Mouse (Mus musculus) CD4-positive, CD25-positive, alpha-beta regulatory T cell, adult 4 months (primary cell): ENCODE results near the gene Tceanc2. TPM values are rescaled to one million over a fixed set of nuclear protein-coding genes. Genes with fewer than 3 reads are reported as not detected.

Source experiments
- polyA plus RNA-seq, 2 experiments: library from polyadenylated mRNA; unstranded; fragments of 100-300 nt; shearing (Covaris generic); gene quantifications; one replicate each; pipeline ENCODE4 v1.2.1; 2017

Gene Tceanc2
- polyA plus RNA-seq, 2 experiments from 2014 or later, result 19.4 to 19.8 TPM

Other genes with a start within 250 kb of the Tceanc2 start
- gene Mrpl37, start 112.2 kb downstream of the Tceanc2 start, polyA plus RNA-seq, result 10 to 100 TPM; 46.4 to 48.2 TPM
- 10 to 100 TPM in 1 of 2 experiments, 1 to 10 TPM in 1; 7.1 to 15.3 TPM for gene Cyb5rl, start 112.1 kb downstream of the Tceanc2 start, polyA plus RNA-seq
- not detected for gene Cdcp2, start 82.2 kb downstream of the Tceanc2 start, polyA plus RNA-seq
- 100 to 1,000 TPM; 439 to 478 TPM for gene Tmem59, start 717 bp downstream of the Tceanc2 start, polyA plus RNA-seq
- gene Ldlrad1, start 30.1 kb upstream of the Tceanc2 start, polyA plus RNA-seq, result under 1 TPM in 1 of 2 experiments, not detected in 1; 0.30 TPM
- 10 to 100 TPM; 17.8 to 22.9 TPM for gene Lrrc42, start 74.4 kb upstream of the Tceanc2 start, polyA plus RNA-seq
- gene Hspb11, start 74.5 kb upstream of the Tceanc2 start, polyA plus RNA-seq, result 10 to 100 TPM; 23.8 to 30.6 TPM
- gene Dio1, start 128.1 kb upstream of the Tceanc2 start, polyA plus RNA-seq, result not detected
- gene Yipf1, start 135.2 kb upstream of the Tceanc2 start, polyA plus RNA-seq, result 10 to 100 TPM; 90.0 to 98.0 TPM
- 1 to 10 TPM; 3.8 to 5.3 TPM for gene Ndc1, start 188.7 kb upstream of the Tceanc2 start, polyA plus RNA-seq